Mouse (Mus musculus) midbrain, embryonic 15.5 days (tissue): ENCODE data around the gene Plcb4. TPM values are rescaled to one million over a fixed set of nuclear protein-coding genes. Genes with fewer than 3 reads are reported as not detected.
"Not testable (repeated sequence)": the region's sequence is repeated elsewhere in the genome, so short reads cannot be mapped to it uniquely, and the experiment has no call there.

Source experiments
- ATAC-seq: fragments of 200-750 bp; cut with Nextera tagmentation; replicated peaks from 2 replicates; pipeline ENCODE4 v1.8.0; 2017; ENCODE audit warnings: moderate TSS enrichment
- H3K27ac ChIP-seq: fragments of 300-500 bp; sonication (generic); 2 replicates; pipeline ENCODE4 v1.5.1; 2015; ENCODE audit warnings: mild to moderate bottlenecking, inconsistent platforms
- H3K27me3 ChIP-seq: fragments of 300-500 bp; sonication (generic); replicated peaks from 2 replicates; pipeline ENCODE4 v1.6.1; 2015; ENCODE audit warnings: inconsistent platforms
- H3K36me3 ChIP-seq: fragments of 300-500 bp; sonication (generic); replicated peaks from 2 replicates; pipeline ENCODE4 v1.6.1; 2015; ENCODE audit warnings: inconsistent platforms
- H3K4me1 ChIP-seq: fragments of 300-500 bp; sonication (generic); 2 replicates; pipeline ENCODE4 v1.6.1; 2015; ENCODE audit warnings: inconsistent platforms
- H3K4me2 ChIP-seq: fragments of 300-500 bp; sonication (generic); 2 replicates; pipeline ENCODE4 v1.6.1; 2015; ENCODE audit warnings: inconsistent platforms, mild to moderate bottlenecking, moderate library complexity
- H3K4me3 ChIP-seq: fragments of 300-500 bp; sonication (generic); 2 replicates; pipeline ENCODE4 v1.5.1; 2015; ENCODE audit warnings: mild to moderate bottlenecking, inconsistent platforms
- H3K9ac ChIP-seq: fragments of 300-500 bp; sonication (generic); 2 replicates; pipeline ENCODE4 v1.6.1; 2015; ENCODE audit warnings: mild to moderate bottlenecking, inconsistent platforms
- H3K9me3 ChIP-seq: fragments of 300-500 bp; sonication (generic); 2 replicates; pipeline ENCODE4 v1.6.1; 2016; ENCODE audit warnings: inconsistent platforms
- WGBS: fragments of 180-500 bp; shearing (Covaris S2); methylation state at CpG from one replicate; pipeline ENCODE4 v1.1.7; 2015; ENCODE audit warnings: mixed read lengths; 5-methylcytosine and 5-hydroxymethylcytosine counted together
- polyA plus RNA-seq: library from polyadenylated mRNA; unstranded; fragments of >200 nt; fragmentation: Nextera tagmentation; extraction: Ambion mirVana; gene quantifications from 2 replicates; pipeline ENCODE4 v1.2.1, GENCODE M21; 2015

Plcb4 gene
- polyA plus RNA-seq, 1 experiment from 2014 or later, result 47.8 TPM

DNA sequence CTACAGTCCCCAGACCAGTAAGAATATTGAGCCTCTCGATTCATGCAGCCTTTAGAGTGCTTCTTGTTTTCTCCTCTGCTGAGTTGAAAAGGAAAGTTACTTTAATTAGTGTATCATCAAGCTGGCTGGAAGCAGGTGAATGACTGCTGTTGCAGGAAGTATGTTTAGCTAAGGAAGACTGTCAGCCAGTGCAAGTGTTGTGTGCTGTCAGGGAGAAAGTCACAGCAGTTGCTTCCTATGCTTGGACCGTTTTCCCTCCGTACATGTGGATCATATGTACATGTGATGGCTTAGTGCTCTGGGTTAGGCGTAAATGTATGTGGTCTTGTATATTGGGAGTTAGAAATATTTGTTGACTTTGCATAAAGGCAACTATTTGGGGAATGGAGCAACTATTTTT is 69.1 kb downstream of the Plcb4 start:
- 83% methylated on average over 4 of the region's 4 CpGs for whole genome bisulfite sequencing
- ATAC-seq, result no peak
- H3K9me3 ChIP-seq, result no peaks in the 10 kb centered on the region
- H3K4me2 ChIP-seq, result no peak overlapping the region
- no peaks in the 10 kb centered on the region for H3K27me3 ChIP-seq
- no peaks in the 10 kb centered on the region for H3K36me3 ChIP-seq
- H3K4me1 ChIP-seq, result peaks cover 7% of the 10 kb centered on the region
- H3K27ac ChIP-seq, result no peak overlapping the region
- no peak overlapping the region for H3K4me3 ChIP-seq
- H3K9ac ChIP-seq, result no peak overlapping the region

DNA sequence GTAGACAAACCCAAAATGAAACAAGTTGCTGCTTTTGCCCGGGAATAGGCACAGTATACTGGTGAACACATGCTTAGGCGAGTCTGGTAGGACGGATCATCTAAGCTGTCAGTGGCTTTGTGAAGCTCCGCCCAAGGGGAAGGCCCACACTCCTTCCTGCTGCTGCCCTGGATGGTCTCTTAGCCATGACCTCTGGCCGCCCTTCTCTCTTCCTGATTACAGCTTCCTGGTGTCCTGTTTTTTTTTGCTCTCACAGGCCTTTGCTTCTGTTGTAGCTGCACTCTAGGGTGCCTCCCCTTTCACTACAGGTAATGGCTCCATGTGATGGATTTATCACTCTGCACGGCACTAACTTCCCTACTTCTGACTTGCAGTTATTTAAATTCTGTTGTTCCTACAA is 72.8 kb downstream of the Plcb4 start:
- Histone ChIP-seq H3K4me1 (peaks cover 19% of the 10 kb centered on the region), H3K9ac (no peak overlapping the region), H3K4me2 (no peak overlapping the region), H3K27ac (no peak overlapping the region), H3K27me3 (no peaks in the 10 kb centered on the region), H3K36me3 (no peaks in the 10 kb centered on the region), H3K4me3 (no peak overlapping the region), H3K9me3 (no peaks in the 10 kb centered on the region)
- 79% methylated on average over 6 of the region's 6 CpGs for WGBS
- ATAC-seq, result no peak

GRCm38 (mm10) chr2:135732651-135733050 is 73.8 kb downstream of the Plcb4 start:
- H3K27ac ChIP-seq, result no peak overlapping the region
- H3K4me2 ChIP-seq, result no peak overlapping the region
- H3K4me1 ChIP-seq, result peaks cover 19% of the 10 kb centered on the region
- H3K9me3 ChIP-seq, result no peaks in the 10 kb centered on the region
- no peak overlapping the region for H3K4me3 ChIP-seq
- no peak for ATAC-seq
- no peaks in the 10 kb centered on the region for H3K27me3 ChIP-seq
- H3K9ac ChIP-seq, result no peak overlapping the region
- WGBS, result 85% methylated on average over 4 of the region's 4 CpGs
- H3K36me3 ChIP-seq, result no peaks in the 10 kb centered on the region

- 38% methylated on average over 10 of the region's 10 CpGs for WGBS
- no peak overlapping the region for H3K27ac ChIP-seq
- peaks cover 11% of the 10 kb centered on the region; the same call in 1 of the 2 replicates for H3K4me1 ChIP-seq
- no peak overlapping the region for H3K4me2 ChIP-seq
- no peaks in the 10 kb centered on the region for H3K36me3 ChIP-seq
- no peak; the same call in 1 of the 2 replicates for ATAC-seq
- H3K27me3 ChIP-seq, result no peaks in the 10 kb centered on the region
- H3K4me3 ChIP-seq, result no peak overlapping the region
- no peak overlapping the region for H3K9ac ChIP-seq
- H3K9me3 ChIP-seq, result no peaks in the 10 kb centered on the region
Observed at GRCm38 (mm10) chr2:135733926-135734510, 75.2 kb downstream of the Plcb4 start.

DNA sequence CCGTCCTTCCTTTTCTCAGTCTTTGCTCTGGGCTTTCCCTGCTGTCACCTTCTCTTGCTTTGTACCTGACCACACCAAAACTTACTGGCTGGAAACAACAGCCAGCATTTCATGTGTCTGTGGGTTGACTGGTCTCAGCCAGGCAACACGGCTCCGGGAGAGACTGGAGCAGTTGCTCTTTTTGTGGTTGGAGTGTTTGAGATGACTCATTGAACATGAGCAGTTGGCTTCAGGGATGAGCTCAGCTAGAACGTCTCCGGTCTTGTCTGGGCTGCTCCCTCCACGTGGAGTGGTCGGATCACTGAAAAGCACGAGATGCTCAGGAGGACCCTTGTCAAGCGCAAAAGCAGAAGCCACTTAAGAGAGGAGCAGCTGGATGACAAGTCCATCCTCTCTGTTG is 78.7 kb downstream of the Plcb4 start:
- no peak overlapping the region for H3K27ac ChIP-seq
- 89% methylated on average over 9 of the region's 9 CpGs for WGBS
- no peak for ATAC-seq
- no peak overlapping the region for H3K4me3 ChIP-seq
- H3K9me3 ChIP-seq, result no peaks in the 10 kb centered on the region
- no peaks in the 10 kb centered on the region for H3K36me3 ChIP-seq
- peaks cover 12% of the 10 kb centered on the region for H3K4me1 ChIP-seq
- no peaks in the 10 kb centered on the region for H3K27me3 ChIP-seq
- no peak overlapping the region for H3K9ac ChIP-seq
- no peak overlapping the region for H3K4me2 ChIP-seq

- H3K9ac ChIP-seq, H3K27me3 ChIP-seq, H3K4me3 ChIP-seq, H3K27ac ChIP-seq, H3K4me2 ChIP-seq, ATAC-seq, H3K9me3 ChIP-seq, H3K36me3 ChIP-seq: not testable (repeated sequence)
- 82% methylated on average over 7 of the region's 7 CpGs for WGBS
- H3K4me1 ChIP-seq, result peaks cover 19% of the 10 kb centered on the region
Observed at GRCm38 (mm10) chr2:135738022-135738780, 79.4 kb downstream of the Plcb4 start.

GRCm38 (mm10) chr2:135738950-135739349 is 80.1 kb downstream of the Plcb4 start:
- Histone ChIP-seq H3K27me3 (no peaks in the 10 kb centered on the region), H3K36me3 (no peaks in the 10 kb centered on the region), H3K4me1 (peaks cover 25% of the 10 kb centered on the region), H3K4me2 (no peak overlapping the region), H3K9me3 (no peaks in the 10 kb centered on the region), H3K9ac (no peak overlapping the region), H3K27ac (no peak overlapping the region), H3K4me3 (no peak overlapping the region)
- ATAC-seq, result no peak
- 52% methylated on average over 1 of the region's 1 CpGs for WGBS

DNA sequence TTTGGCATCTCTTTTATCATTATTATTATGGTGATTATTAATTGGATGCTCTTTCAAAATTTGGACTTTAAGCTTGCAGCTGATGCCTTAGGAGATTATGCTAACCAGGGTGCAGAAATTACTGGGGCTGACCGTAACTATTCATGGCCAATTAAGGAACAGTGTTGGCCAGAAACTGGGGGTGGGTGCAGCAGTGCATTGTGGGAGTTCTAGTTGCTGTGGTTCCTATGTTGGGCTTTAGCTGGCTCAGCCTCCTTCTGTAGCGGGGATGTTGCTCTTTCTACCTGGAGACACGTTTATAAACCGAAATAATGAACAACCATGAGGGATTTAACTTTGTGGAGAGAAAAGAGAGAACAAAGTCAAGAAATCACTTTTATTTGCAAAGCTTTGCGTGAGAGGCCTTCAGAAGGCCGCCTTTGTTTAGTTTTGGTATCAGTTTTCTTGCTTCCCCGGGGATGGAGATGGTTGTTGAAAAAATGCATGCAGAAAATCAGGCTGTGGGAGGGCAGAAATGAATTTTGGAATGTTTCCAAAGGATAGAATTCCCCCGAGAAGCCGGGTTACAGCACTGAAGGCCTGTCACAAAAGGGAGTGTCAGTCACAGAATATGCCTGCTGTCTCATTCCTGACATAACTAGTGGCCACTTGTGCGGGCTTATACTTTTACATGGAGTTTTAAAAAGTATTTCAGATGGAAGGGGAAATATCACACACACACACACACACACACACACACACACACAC is 84.3 kb downstream of the Plcb4 start:
- 22% methylated on average over 10 of the region's 10 CpGs for WGBS
- ATAC-seq, result peak; percentile 84
- H3K27me3 ChIP-seq, result no peaks in the 10 kb centered on the region
- H3K4me3 ChIP-seq, result no peak overlapping the region
- no peaks in the 10 kb centered on the region for H3K36me3 ChIP-seq
- no peak overlapping the region for H3K9ac ChIP-seq
- no peaks in the 10 kb centered on the region for H3K9me3 ChIP-seq
- H3K4me2 ChIP-seq, result peak overlapping the region; percentile 20; the same call in 1 of the 2 replicates
- H3K4me1 ChIP-seq, result peaks cover 20% of the 10 kb centered on the region
- peak overlapping the region; percentile 75 for H3K27ac ChIP-seq

GRCm38 (mm10) chr2:135744711-135745110 is 85.9 kb downstream of the Plcb4 start:
- Histone ChIP-seq H3K4me3 (no peak overlapping the region), H3K9me3 (no peaks in the 10 kb centered on the region), H3K36me3 (no peaks in the 10 kb centered on the region), H3K9ac (no peak overlapping the region), H3K27ac (no peak overlapping the region), H3K4me2 (no peak overlapping the region), H3K27me3 (no peaks in the 10 kb centered on the region), H3K4me1 (peaks cover 25% of the 10 kb centered on the region)
- no peak for ATAC-seq
- WGBS, result 70% methylated on average over 8 of the region's 8 CpGs

DNA sequence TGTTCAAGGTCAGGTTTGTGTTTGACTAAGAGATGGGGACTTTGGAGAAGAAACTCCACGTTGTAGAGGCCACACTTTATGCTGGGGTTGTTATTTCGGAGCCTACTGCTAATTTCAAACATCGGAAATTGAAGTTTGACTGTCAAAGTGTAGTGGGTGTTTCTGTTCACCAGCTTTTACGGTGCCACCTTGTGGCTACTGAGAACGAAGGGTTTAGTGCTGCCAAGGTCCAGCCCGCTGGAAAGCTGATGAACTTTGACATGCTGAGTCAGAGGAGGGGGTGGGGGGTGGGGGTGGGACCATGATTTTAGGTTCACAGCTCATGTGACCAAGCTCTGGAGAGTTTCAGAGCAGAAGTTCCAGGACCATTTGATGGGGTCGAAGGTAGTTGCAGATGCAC is 86.3 kb downstream of the Plcb4 start:
- ATAC-seq, result no peak
- no peak overlapping the region for H3K4me2 ChIP-seq
- 56% methylated on average over 7 of the region's 7 CpGs for whole genome bisulfite sequencing
- no peak overlapping the region for H3K4me3 ChIP-seq
- no peak overlapping the region for H3K9ac ChIP-seq
- H3K27me3 ChIP-seq, result no peaks in the 10 kb centered on the region
- peaks cover 27% of the 10 kb centered on the region for H3K4me1 ChIP-seq
- H3K27ac ChIP-seq, result no peak overlapping the region
- H3K9me3 ChIP-seq, result no peaks in the 10 kb centered on the region
- no peaks in the 10 kb centered on the region for H3K36me3 ChIP-seq

GRCm38 (mm10) chr2:135748441-135748840 is 89.6 kb downstream of the Plcb4 start:
- no peak for ATAC-seq
- H3K36me3 ChIP-seq, result no peaks in the 10 kb centered on the region
- WGBS, result 91% methylated on average over 5 of the region's 5 CpGs
- H3K4me1 ChIP-seq, result peaks cover 20% of the 10 kb centered on the region
- no peaks in the 10 kb centered on the region for H3K27me3 ChIP-seq
- H3K9me3 ChIP-seq, result no peaks in the 10 kb centered on the region
- H3K4me3 ChIP-seq, result no peak overlapping the region
- no peak overlapping the region for H3K9ac ChIP-seq
- no peak overlapping the region for H3K4me2 ChIP-seq
- H3K27ac ChIP-seq, result no peak overlapping the region

- Histone ChIP-seq H3K9me3 (no peaks in the 10 kb centered on the region), H3K4me1 (peaks cover 13% of the 10 kb centered on the region; the same call in 1 of the 2 replicates), H3K4me2 (no peak overlapping the region), H3K27ac (no peak overlapping the region), H3K36me3 (no peaks in the 10 kb centered on the region), H3K4me3 (no peak overlapping the region), H3K27me3 (no peaks in the 10 kb centered on the region), H3K9ac (no peak overlapping the region)
- 70% methylated on average over 15 of the region's 15 CpGs for WGBS
- no peak for ATAC-seq
Observed at GRCm38 (mm10) chr2:135749606-135750005, 90.8 kb downstream of the Plcb4 start.
